Mouse (Mus musculus) lung, embryonic 14.5 days (tissue): ENCODE data around the gene Sap30l. TPM values are rescaled to one million over a fixed set of nuclear protein-coding genes. Genes with fewer than 3 reads are reported as not detected.
A peak's percentile ranks its signal among the peaks of the same experiment; 100 is the strongest.

Experiments used
- ATAC-seq: fragments of 200-750 bp; cut with Nextera tagmentation; 2 replicates; pipeline ENCODE4 v1.8.0; 2017; ENCODE audit warnings: mild to moderate bottlenecking, moderate TSS enrichment, moderate library complexity; ENCODE audit not compliant: insufficient read depth
- DNase-seq: peaks from one replicate; pipeline ENCODE4 v3.0.0-alpha.2; 2015
- H3K27ac ChIP-seq: fragments of 300-500 bp; sonication (generic); 2 replicates; pipeline ENCODE4 v1.5.1; 2014; ENCODE audit warnings: low read depth, mild to moderate bottlenecking, moderate library complexity
- H3K27me3 ChIP-seq: fragments of 300-500 bp; sonication (generic); 2 replicates; pipeline ENCODE4 v1.6.1; 2014; ENCODE audit warnings: low read length, control low read depth; ENCODE audit not compliant: insufficient read depth
- H3K36me3 ChIP-seq: fragments of 300-500 bp; sonication (generic); 2 replicates; pipeline ENCODE4 v1.6.1; 2014; ENCODE audit warnings: control low read depth; ENCODE audit not compliant: insufficient read depth
- H3K4me1 ChIP-seq: fragments of 300-500 bp; sonication (generic); 2 replicates; pipeline ENCODE4 v1.6.1; 2014; ENCODE audit warnings: antibody characterized with exemption, control low read depth; ENCODE audit not compliant: insufficient read depth
- H3K4me2 ChIP-seq: fragments of 300-500 bp; sonication (generic); 2 replicates; pipeline ENCODE4 v1.6.1; 2014; ENCODE audit warnings: mild to moderate bottlenecking
- H3K4me3 ChIP-seq: fragments of 300-500 bp; sonication (generic); 2 replicates; pipeline ENCODE4 v1.5.1; 2014; ENCODE audit warnings: low read depth, low read length
- H3K9ac ChIP-seq: fragments of 300-500 bp; sonication (generic); 2 replicates; pipeline ENCODE4 v1.6.1; 2014
- H3K9me3 ChIP-seq: fragments of 300-500 bp; sonication (generic); 2 replicates; pipeline ENCODE4 v1.6.1; 2016; ENCODE audit warnings: low read depth, low read length, control low read depth
- CTCF ChIP-seq: IDR thresholded peaks from 2 replicates; pipeline ENCODE4 v1.5.1; 2016; ENCODE audit warnings: antibody characterized with exemption, low read depth
- WGBS: fragments of 180-500 bp; shearing (Covaris S2); extraction: QIAGEN DNeasy Blood & Tissue Kit; methylation state at CpG from one replicate; pipeline ENCODE4 v1.1.7; 2014; 5-methylcytosine and 5-hydroxymethylcytosine counted together
- polyA plus RNA-seq: library from polyadenylated mRNA; unstranded; fragments of >200 nt; fragmentation: Nextera tagmentation; extraction: Ambion mirVana; gene quantifications from 2 replicates; pipeline ENCODE4 v1.2.1, GENCODE M21; 2014

The Sap30l gene
- polyA plus RNA-seq, 1 experiment from 2014 or later: 16.7 TPM

DNA sequence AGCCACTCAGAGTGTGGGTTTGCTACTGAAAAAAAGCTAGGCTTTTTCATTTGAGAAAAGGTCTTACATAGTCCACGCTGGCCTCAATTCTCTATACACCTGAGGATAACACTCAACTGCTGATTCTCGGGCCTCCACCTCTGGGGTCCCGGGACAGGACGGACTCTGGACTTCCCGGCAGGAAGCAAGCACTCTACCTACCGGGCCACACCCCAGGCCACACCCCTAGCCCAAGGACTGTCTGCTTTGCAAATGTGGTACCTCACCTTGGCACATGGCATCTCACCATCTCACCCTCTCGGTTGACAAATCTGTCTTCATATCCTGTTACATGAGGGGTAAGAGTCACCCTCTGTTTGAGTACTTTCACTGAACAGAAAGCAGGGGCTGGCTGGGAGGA, 48.9 kb downstream of the Sap30l start:
- Histone ChIP-seq H3K36me3 (no peaks in the 10 kb centered on the region), H3K27me3 (no peaks in the 10 kb centered on the region), H3K9ac (no peak overlapping the region), H3K9me3 (no peaks in the 10 kb centered on the region), H3K27ac (no peak overlapping the region), H3K4me1 (no peaks in the 10 kb centered on the region), H3K4me3 (no peak overlapping the region), H3K4me2 (no peak overlapping the region)
- WGBS: 42% methylated on average over 7 of the region's 7 CpGs
- ATAC-seq: no peak
- no peak for DNase-seq
- no peak for TF ChIP-seq CTCF

DNA sequence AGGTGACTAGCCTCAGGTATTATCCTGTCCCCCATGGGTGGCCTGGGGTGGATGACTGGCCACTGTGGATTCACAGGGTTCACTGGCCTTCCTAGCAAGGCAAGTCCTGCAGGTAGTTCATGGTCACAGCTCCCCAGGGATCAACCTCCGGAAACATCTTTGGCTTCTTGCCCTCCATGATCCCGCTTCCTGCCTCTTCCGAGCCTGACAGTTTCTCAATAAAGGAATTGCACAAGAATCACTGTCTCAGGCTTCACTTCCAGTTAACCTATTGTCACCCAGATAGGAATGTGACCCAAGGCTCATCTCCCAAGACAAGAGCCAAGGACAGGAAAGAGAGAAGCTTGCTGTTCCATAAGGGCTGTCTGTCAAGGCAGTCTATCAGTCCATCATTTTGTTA, 49.5 kb downstream of the Sap30l start:
- no peak for TF ChIP-seq CTCF
- ATAC-seq (no peak), DNase-seq (peak; percentile 34)
- no peak overlapping the region for H3K4me3 ChIP-seq
- H3K9ac ChIP-seq: no peak overlapping the region
- no peaks in the 10 kb centered on the region for H3K27me3 ChIP-seq
- H3K36me3 ChIP-seq: no peaks in the 10 kb centered on the region
- no peak overlapping the region for H3K4me2 ChIP-seq
- H3K27ac ChIP-seq: no peak overlapping the region
- H3K4me1 ChIP-seq: no peaks in the 10 kb centered on the region
- no peaks in the 10 kb centered on the region for H3K9me3 ChIP-seq
- 18% methylated on average over 3 of the region's 3 CpGs for WGBS

DNA sequence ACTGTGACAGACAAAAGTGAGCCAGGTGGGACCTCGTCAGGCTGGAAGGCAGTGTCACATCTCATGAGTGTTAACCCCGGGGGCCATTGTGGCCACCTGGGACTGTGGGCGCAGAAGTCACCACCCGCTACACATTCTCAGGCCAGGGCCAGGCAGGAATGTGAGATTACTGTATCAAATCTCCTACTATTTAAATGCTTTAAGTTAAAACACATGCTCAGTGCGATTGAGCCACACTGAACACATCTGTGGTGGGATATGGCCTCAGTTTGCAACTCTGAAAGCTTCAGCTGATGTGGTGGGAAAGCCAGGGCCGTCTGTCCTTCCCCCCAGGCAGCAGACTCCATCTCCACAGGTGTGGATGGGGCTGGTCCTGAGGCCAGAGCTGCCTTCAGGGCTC, 52.1 kb downstream of the Sap30l start:
- H3K27ac ChIP-seq: no peak overlapping the region
- no peaks in the 10 kb centered on the region for H3K36me3 ChIP-seq
- no peaks in the 10 kb centered on the region for H3K27me3 ChIP-seq
- H3K4me1 ChIP-seq: no peaks in the 10 kb centered on the region
- no peak overlapping the region for H3K4me3 ChIP-seq
- H3K9ac ChIP-seq: no peak overlapping the region
- 67% methylated on average over 6 of the region's 6 CpGs for WGBS
- ATAC-seq (no peak), DNase-seq (no peak)
- TF ChIP-seq CTCF: no peak
- no peaks in the 10 kb centered on the region for H3K9me3 ChIP-seq
- no peak overlapping the region for H3K4me2 ChIP-seq

DNA sequence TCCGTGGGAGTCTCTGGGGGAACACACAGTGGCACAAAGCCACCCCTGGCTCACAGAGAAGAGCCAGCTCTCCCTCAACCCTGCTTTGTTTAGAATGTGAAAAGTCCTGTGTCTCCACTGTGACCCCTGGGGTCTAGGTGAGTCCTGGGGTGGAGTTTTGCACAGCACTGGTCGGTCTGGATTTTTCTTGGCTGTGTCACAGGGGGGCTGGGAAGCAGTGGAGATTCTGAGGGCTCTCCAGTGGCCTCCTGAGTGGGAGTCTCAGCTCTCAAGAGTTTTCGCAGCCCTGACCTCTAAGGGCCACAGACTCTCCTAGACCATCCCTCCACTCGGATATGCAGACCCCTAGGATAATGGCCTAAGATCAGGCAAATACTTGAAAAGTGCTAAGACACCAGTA, 56.3 kb downstream of the Sap30l start:
- no peak for ATAC-seq
- H3K4me1 ChIP-seq: no peaks in the 10 kb centered on the region
- H3K4me3 ChIP-seq: no peak overlapping the region
- no peaks in the 10 kb centered on the region for H3K9me3 ChIP-seq
- no peak overlapping the region for H3K9ac ChIP-seq
- no peaks in the 10 kb centered on the region for H3K27me3 ChIP-seq
- no peak overlapping the region for H3K4me2 ChIP-seq
- DNase-seq: no peak
- 34% methylated on average over 4 of the region's 4 CpGs for WGBS
- no peak overlapping the region for H3K27ac ChIP-seq
- H3K36me3 ChIP-seq: no peaks in the 10 kb centered on the region
- TF ChIP-seq CTCF: no peak

Other genes with a start within 250 kb of the Sap30l start
- 11.2 and 11.9 TPM in 2 replicates for gene Galnt10, start 156.2 kb upstream of the Sap30l start, polyA plus RNA-seq
- not detected in 2 replicates for gene Hand1, start 31.2 kb downstream of the Sap30l start, polyA plus RNA-seq
- 24.7 and 26.9 TPM in 2 replicates for gene Larp1, start 207.4 kb downstream of the Sap30l start, polyA plus RNA-seq